9 mouse cellular contexts compared by ENCODE assay signal in the genomic region with DNA sequence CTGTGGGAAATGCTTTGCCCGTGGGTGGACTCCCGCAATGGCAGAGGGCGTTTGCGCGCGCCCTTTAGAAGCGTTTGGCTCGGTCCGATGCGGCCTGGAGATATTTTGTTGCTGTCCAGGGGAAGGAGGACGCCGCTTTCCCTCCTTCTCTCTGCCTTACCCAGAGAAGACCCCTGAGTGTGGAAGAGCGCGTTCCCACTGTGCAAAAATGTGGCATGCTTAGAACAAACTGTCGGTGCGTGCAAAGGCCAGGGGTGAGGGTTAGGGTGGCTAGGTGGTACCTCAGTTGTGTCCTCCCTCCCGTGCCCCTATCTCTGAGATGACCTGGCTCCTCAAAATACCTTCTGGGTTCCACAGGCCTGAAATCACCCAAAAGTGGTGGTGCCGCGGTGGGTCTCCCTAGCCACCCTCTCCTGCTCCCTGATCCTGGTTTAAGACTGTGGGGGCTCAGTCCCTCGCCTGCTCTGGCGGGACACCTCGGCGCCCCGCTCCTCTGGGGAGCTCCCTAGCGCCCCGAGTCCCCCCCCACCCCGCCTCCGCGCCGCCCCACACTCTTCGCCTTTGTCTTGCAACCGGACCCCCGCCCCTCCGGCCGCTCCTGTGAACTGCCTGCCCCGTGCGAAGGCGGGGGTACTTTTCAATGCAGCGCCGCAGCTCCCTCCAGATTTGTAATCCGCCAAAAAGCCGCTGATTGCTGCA. TPM values are rescaled to one million over a fixed set of nuclear protein-coding genes. Genes with fewer than 3 reads are reported as not detected.
DNase-seq lines count a peak whose midpoint lies in the region; ATAC-seq lines count a peak whose summit lies in the region.
"Had no signal": no experiment of that assay in that cellular context is flagged by ENCODE, and none has a peak within 500 bp of the region (broad histone marks: within the 10 kb centered on the region; RNA-seq: fewer than 3 reads in every experiment).

No protein-coding gene starts in this region.

- no peaks in the 10 kb centered on the region for H3K36me3 ChIP-seq in lung, embryonic 15.5 days
- no peaks in the 10 kb centered on the region for H3K36me3 ChIP-seq in forebrain, embryonic 12.5 days (replicated peaks)
- no peaks in the 10 kb centered on the region for H3K36me3 ChIP-seq in limb, embryonic 10.5 days

- H3K9ac ChIP-seq in lung, embryonic 15.5 days, result no peak overlapping the region
- H3K9ac ChIP-seq in forebrain, embryonic 12.5 days, result peak overlapping the region; percentile 59

- peak overlapping the region; percentile 37 for H3K4me3 ChIP-seq in lung, embryonic 15.5 days
- H3K4me3 ChIP-seq in forebrain, embryonic 12.5 days (replicated peaks), result peak overlapping the region; percentile 36
- peak overlapping the region; percentile 27 for H3K4me3 ChIP-seq in limb, embryonic 10.5 days

- ATAC-seq in lung, embryonic 15.5 days (ENCODE audit: borderline replicate concordance, extremely low read depth, low FRiP score, low TSS enrichment), result no peak
- ATAC-seq in forebrain, embryonic 12.5 days (ENCODE audit: low FRiP score), result no peak

- H3K9me3 ChIP-seq in lung, embryonic 15.5 days, result no peaks in the 10 kb centered on the region
- no peaks in the 10 kb centered on the region for H3K9me3 ChIP-seq in forebrain, embryonic 12.5 days
- no peaks in the 10 kb centered on the region for H3K9me3 ChIP-seq in limb, embryonic 10.5 days (replicated peaks)

- peak overlapping the region; percentile 63 for H3K4me2 ChIP-seq in lung, embryonic 15.5 days
- peak overlapping the region; percentile 66 for H3K4me2 ChIP-seq in forebrain, embryonic 12.5 days

- H3K27me3 ChIP-seq in lung, embryonic 15.5 days, result peaks cover 98% of the 10 kb centered on the region
- H3K27me3 ChIP-seq in forebrain, embryonic 12.5 days, result peaks cover 52% of the 10 kb centered on the region
- peaks cover 100% of the 10 kb centered on the region for H3K27me3 ChIP-seq in limb, embryonic 10.5 days (ENCODE audit: low read depth, poor library complexity, severe bottlenecking)

- no peak for DNase-seq in lung, postnatal 10 days
- DNase-seq in limb, embryonic 10.5 days (ENCODE audit: low spot score), result peak; percentile 52
- peak; percentile 57 for DNase-seq in retina, postnatal 1 day
- no peak for DNase-seq in right cerebral cortex, adult 2 months (ENCODE audit: low spot score in 2 of 2)
- no peak for DNase-seq in layer of hippocampus, adult 11-12 months (ENCODE audit: low spot score)
- DNase-seq in layer of hippocampus, postnatal 14 days (ENCODE audit: low spot score in 2 of 2), result no peak

- under 1% methylated on average over 42 of the region's 42 CpGs for WGBS in lung, embryonic 15.5 days
- WGBS in forebrain, embryonic 12.5 days, result under 1% methylated on average over 42 of the region's 42 CpGs
- WGBS in limb, embryonic 10.5 days, result under 1% methylated on average over 42 of the region's 42 CpGs

- no peak overlapping the region for H3K27ac ChIP-seq in lung, embryonic 15.5 days
- H3K27ac ChIP-seq in forebrain, embryonic 12.5 days, result peak overlapping the region; percentile 97
- H3K27ac ChIP-seq in limb, embryonic 10.5 days, result no peak overlapping the region

- peaks cover 35% of the 10 kb centered on the region for H3K4me1 ChIP-seq in lung, embryonic 15.5 days
- H3K4me1 ChIP-seq in forebrain, embryonic 12.5 days, result peaks cover 83% of the 10 kb centered on the region
- H3K4me1 ChIP-seq in limb, embryonic 10.5 days, result peaks cover 30% of the 10 kb centered on the region

RNA-seq across cellular contexts. Expression of gene Ostm1, which starts 48.3 kb away (rescaled TPM):
- 12.4 and 13.8 TPM in 2 replicates for polyA plus RNA-seq in lung, embryonic 15.5 days (2015; fragmentation: Nextera tagmentation; extraction: Ambion mirVana)
- polyA plus RNA-seq in forebrain, embryonic 12.5 days (2016; fragmentation: Nextera tagmentation; extraction: Ambion mirVana), result 63.1 and 65.4 TPM in 2 replicates
- polyA plus RNA-seq in limb, embryonic 10.5 days (2016; fragmentation: Nextera tagmentation; extraction: Ambion mirVana), result 8.4 and 8.9 TPM in 2 replicates
- 10 to 100 TPM; 51.9 to 52.0 TPM for total RNA-seq in layer of hippocampus, postnatal 14 days (2021)

RNA-seq across cellular contexts. Expression of gene Nr2e1, which starts 48.5 kb away (rescaled TPM):
- polyA plus RNA-seq in lung, embryonic 15.5 days (2015; fragmentation: Nextera tagmentation; extraction: Ambion mirVana), result not detected in 2 replicates
- polyA plus RNA-seq in forebrain, embryonic 12.5 days (2016; fragmentation: Nextera tagmentation; extraction: Ambion mirVana), result 104 TPM in 2 replicates
- not detected in 2 replicates for polyA plus RNA-seq in limb, embryonic 10.5 days (2016; fragmentation: Nextera tagmentation; extraction: Ambion mirVana)
- 10 to 100 TPM; 13.3 to 14.9 TPM for total RNA-seq in layer of hippocampus, postnatal 14 days (2021)
- polyA plus RNA-seq: large intestine, adult 2 months had no signal

Comparison
In these comparisons a context has a peak if more than half of its experiments do, and no peak if none do; other contexts are left out.
1. DNase-seq: peak in limb, embryonic 10.5 days (single experiment) and retina, postnatal 1 day (single experiment); none in lung, postnatal 10 days (single experiment), right cerebral cortex, adult 2 months (0 of 2), layer of hippocampus, adult 11-12 months (single experiment) and layer of hippocampus, postnatal 14 days (0 of 2).
2. RNA of gene Nr2e1, which starts 48.5 kb away (polyA plus RNA-seq): 104 TPM in forebrain, embryonic 12.5 days; not detected in lung, embryonic 15.5 days and not detected in limb, embryonic 10.5 days; every median in the first group is over 100 times any median in the second.
3. Peak in every context shown above with its lines, with median percentiles within 50 percentile points of each other: H3K4me3 ChIP-seq.